Mouse (Mus musculus) kidney, adult 2 months (tissue): ENCODE results near the gene Hcn1. TPM values are rescaled to one million over a fixed set of nuclear protein-coding genes. Genes with fewer than 3 reads are reported as not detected.

Experiments used
- DNase-seq: peaks from one replicate; pipeline ENCODE4 v3.0.0; 2021
- H3K27ac ChIP-seq: fragments of 200-500 bp; 2 replicates; pipeline ENCODE4 v1.5.1; 2012; ENCODE audit warnings: low read depth, low read length, control low read depth, inconsistent platforms; ENCODE audit not compliant: insufficient read depth
- H3K27me3 ChIP-seq: fragments of 200-500 bp; replicated peaks from 2 replicates; pipeline ENCODE4 v1.6.1; 2012; ENCODE audit warnings: mild to moderate bottlenecking, moderate library complexity, low read length, inconsistent platforms; ENCODE audit not compliant: control insufficient read depth, insufficient read depth
- H3K36me3 ChIP-seq: fragments of 200-500 bp; 2 replicates; pipeline ENCODE4 v1.6.1; 2012; ENCODE audit warnings: mild to moderate bottlenecking, moderate library complexity, low read length, inconsistent platforms; ENCODE audit not compliant: control insufficient read depth, insufficient read depth
- H3K4me1 ChIP-seq: fragments of 200-500 bp; 2 replicates; pipeline ENCODE4 v1.6.1; 2011; ENCODE audit warnings: low read length; ENCODE audit not compliant: control insufficient read depth, insufficient read depth
- H3K4me3 ChIP-seq: fragments of 200-500 bp; 2 replicates; pipeline ENCODE4 v1.5.1; 2011; ENCODE audit warnings: mild to moderate bottlenecking, low read depth, low read length, control low read depth; ENCODE audit not compliant: insufficient read depth
- CTCF ChIP-seq: fragments of 200-500 bp; conservative IDR thresholded peaks from 2 replicates; pipeline ENCODE4 v1.5.1; 2011; ENCODE audit warnings: low read depth, mild to moderate bottlenecking, control low read depth, low read length, moderate library complexity, mixed read lengths; ENCODE audit not compliant: insufficient read depth, insufficient read length
- POLR2A ChIP-seq: fragments of 200-500 bp; IDR thresholded peaks from one replicate; pipeline ENCODE4 v1.6.1; 2011; ENCODE audit warnings: low read depth, low read length, control low read depth
- WGBS: fragments of 180-500 bp; shearing (Covaris S2); methylation state at CpG from one replicate; pipeline ENCODE4 v1.1.7; 2018; 5-methylcytosine and 5-hydroxymethylcytosine counted together
- polyA plus RNA-seq: library from polyadenylated mRNA; depleted of rRNA; stranded (reverse); fragments of >200 nt; gene quantifications from 2 replicates; pipeline ENCODE4 v1.2.3, GENCODE M21; 2012

Gene Hcn1
- polyA plus RNA-seq, 1 experiment, result under 0.01 TPM

- H3K27me3 ChIP-seq, result no peaks in the 10 kb centered on the region
- H3K27ac ChIP-seq, result no peak overlapping the region
- no peak for DNase-seq
- H3K4me3 ChIP-seq, result no peak overlapping the region
- 94% methylated on average over 2 of the region's 2 CpGs for WGBS
- H3K36me3 ChIP-seq, result no peaks in the 10 kb centered on the region
- TF ChIP-seq POLR2A (no peak), CTCF (no peak)
- H3K4me1 ChIP-seq, result no peaks in the 10 kb centered on the region
Measured at GRCm38 (mm10) chr13:117852711-117853051, 250.6 kb downstream of the Hcn1 start.

GRCm38 (mm10) chr13:117858416-117858815 lies 256.3 kb downstream of the Hcn1 start:
- Histone ChIP-seq H3K27me3 (no peaks in the 10 kb centered on the region), H3K4me1 (no peaks in the 10 kb centered on the region), H3K36me3 (no peaks in the 10 kb centered on the region), H3K27ac (no peak overlapping the region), H3K4me3 (no peak overlapping the region)
- no peak for DNase-seq
- 72% methylated on average over 3 of the region's 3 CpGs for WGBS
- TF ChIP-seq CTCF (no peak), POLR2A (no peak)

GRCm38 (mm10) chr13:117877787-117878186 lies 275.7 kb downstream of the Hcn1 start:
- H3K4me3 ChIP-seq, result no peak overlapping the region
- H3K27ac ChIP-seq, result no peak overlapping the region
- TF ChIP-seq CTCF (no peak), POLR2A (no peak)
- H3K36me3 ChIP-seq, result no peaks in the 10 kb centered on the region
- no peaks in the 10 kb centered on the region for H3K4me1 ChIP-seq
- no peak for DNase-seq
- H3K27me3 ChIP-seq, result no peaks in the 10 kb centered on the region
- 25% methylated on average over 8 of the region's 8 CpGs for WGBS

GRCm38 (mm10) chr13:117880471-117881225 lies 278.5 kb downstream of the Hcn1 start:
- H3K36me3 ChIP-seq, result no peaks in the 10 kb centered on the region
- no peak overlapping the region for H3K4me3 ChIP-seq
- no peaks in the 10 kb centered on the region for H3K4me1 ChIP-seq
- H3K27me3 ChIP-seq, result no peaks in the 10 kb centered on the region
- no peak overlapping the region for H3K27ac ChIP-seq
- TF ChIP-seq CTCF, result no peak
- no peak for DNase-seq
- WGBS, result 46% methylated on average over 4 of the region's 4 CpGs

GRCm38 (mm10) chr13:117892076-117892475 lies 290.0 kb downstream of the Hcn1 start:
- DNase-seq, result no peak
- TF ChIP-seq CTCF (no peak), POLR2A (no peak)
- whole genome bisulfite sequencing, result 32% methylated on average over 5 of the region's 5 CpGs

GRCm38 (mm10) chr13:117898052-117898451 lies 295.9 kb downstream of the Hcn1 start:
- Histone ChIP-seq H3K4me3 (no peak overlapping the region), H3K27me3 (no peaks in the 10 kb centered on the region), H3K36me3 (no peaks in the 10 kb centered on the region), H3K27ac (no peak overlapping the region), H3K4me1 (no peaks in the 10 kb centered on the region)
- WGBS, result 68% methylated on average over 2 of the region's 2 CpGs
- no peak for TF ChIP-seq POLR2A
- TF ChIP-seq CTCF, result no peak
- no peak for DNase-seq

More at GRCm38 (mm10) chr13:117892076-117892475, 290.0 kb downstream of the Hcn1 start:
- H3K27me3 ChIP-seq, result no peaks in the 10 kb centered on the region; the same call in 1 of the 2 replicates
- H3K27ac ChIP-seq, result no peak overlapping the region
- H3K4me3 ChIP-seq, result no peak overlapping the region
- H3K36me3 ChIP-seq, result no peaks in the 10 kb centered on the region
- H3K4me1 ChIP-seq, result no peaks in the 10 kb centered on the region

- Histone ChIP-seq H3K27me3 (no peaks in the 10 kb centered on the region), H3K4me1 (no peaks in the 10 kb centered on the region), H3K27ac (no peak overlapping the region), H3K4me3 (no peak overlapping the region), H3K36me3 (no peaks in the 10 kb centered on the region)
- WGBS, result 81% methylated on average over 3 of the region's 3 CpGs
- no peak for DNase-seq
- TF ChIP-seq CTCF (no peak), POLR2A (no peak)
Measured at GRCm38 (mm10) chr13:117907801-117908200, 305.7 kb downstream of the Hcn1 start.
